Mouse (Mus musculus): ENCODE measurements around the gene Mctp2.
A peak's percentile ranks its signal among the peaks of the same experiment; 100 is the strongest.
"Not testable (repeated sequence)": the region's sequence is repeated elsewhere in the genome, so short reads cannot be mapped to it uniquely, and the experiment has no call there.

Mctp2 gene

DNA sequence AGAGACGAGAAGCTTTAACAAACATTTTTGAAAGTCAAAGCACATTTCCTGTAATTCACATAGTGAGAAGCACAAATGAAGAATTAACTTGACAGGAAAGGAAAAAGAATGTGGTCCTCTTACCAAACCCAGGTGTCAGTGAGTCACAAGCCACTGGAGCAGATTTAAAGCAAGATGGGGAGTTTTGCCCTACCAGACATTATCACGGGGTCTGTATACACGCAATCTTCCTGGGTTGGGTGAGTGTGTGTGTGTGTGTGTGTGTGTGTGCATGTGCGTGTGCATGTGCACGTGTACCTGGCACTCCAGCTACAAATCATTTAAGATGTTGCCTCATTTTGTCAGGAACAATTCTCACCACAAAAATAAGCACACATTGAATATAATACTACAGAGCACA, 30.9 kb downstream of the Mctp2 start:
- DNase-seq (ENCODE audit: low read depth, low spot score) = peak; percentile 26

DNA sequence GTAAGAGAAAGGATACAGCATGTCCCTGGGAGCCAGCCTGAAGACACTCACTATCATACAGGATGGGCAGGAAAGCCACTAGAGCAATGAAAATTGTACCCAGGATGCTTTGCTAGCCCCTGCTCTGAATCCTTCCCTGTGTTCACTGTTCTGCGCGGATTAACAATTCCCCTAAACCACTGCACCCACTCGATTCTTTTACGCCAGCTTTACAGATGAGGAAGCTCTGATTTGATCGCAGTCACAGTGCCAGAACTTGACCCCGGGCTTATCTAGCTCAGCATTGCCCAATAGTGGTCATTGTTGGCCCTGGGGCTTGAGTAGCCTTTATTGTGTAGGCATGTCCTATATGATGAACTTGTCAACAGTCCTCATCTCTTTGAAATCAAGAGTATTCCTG, 34.9 kb downstream of the Mctp2 start:
- no peak for DNase-seq (ENCODE audit: low read depth, low spot score)

DNA sequence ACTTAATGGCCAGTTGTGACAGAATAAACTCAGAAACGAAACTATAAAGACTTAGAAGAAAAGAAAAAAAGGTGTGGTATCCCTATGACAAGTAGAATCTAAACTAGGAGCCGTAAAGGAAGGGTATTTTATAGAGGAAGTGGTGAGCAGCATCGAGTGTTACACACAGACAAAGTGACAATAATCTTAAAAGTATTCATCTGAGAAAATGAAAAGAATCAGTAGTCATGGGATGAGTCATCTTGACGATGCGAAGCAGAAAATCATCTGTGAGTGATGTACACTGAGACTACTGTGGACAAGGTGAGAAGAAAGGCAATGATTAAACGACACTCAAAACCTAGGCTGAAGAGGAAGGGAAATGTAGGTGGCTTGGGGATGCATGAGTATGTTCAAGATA, 36.4 kb downstream of the Mctp2 start:
- peak; percentile 45 for DNase-seq (ENCODE audit: low read depth, low spot score)

DNA sequence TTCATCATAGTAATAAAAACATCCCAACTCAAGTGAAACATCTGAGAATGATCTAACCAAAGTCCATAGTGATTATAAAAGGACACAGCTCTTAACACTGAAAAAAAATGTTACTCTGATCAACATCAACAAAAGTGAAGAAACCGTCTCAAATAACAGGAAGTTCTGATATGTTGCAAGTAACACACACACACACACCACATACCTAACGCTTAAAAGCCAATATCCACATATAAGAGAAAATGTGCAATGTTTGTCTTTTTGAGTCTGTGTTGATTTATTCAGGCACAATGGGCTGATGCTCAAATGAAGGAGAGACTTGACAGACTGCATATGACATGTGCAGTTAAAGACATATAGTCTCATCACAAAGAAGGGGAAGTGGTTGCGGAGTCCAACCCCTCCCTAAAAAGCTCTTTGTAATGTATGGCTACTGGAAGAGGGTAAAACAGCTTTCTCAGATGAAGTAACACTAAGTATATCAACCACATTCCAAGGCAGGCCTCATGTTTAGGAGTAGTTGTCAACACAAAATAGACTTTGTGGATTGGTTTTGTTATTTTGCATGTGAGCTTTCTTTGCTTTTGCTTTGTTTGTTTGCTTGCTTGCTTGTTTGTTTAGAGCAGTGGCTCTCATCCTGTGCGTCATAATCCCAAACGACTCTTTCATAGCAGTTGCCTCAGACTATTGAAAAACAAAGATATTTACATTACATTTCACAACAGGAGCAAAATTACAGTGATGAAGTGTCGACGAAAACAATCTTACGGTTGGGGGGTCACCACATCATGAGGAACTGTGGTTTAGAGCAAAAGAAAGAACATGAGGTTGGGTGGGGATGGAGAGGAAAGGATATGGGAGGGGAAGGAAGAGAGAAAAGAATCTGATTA, 45.4 kb downstream of the Mctp2 start:
- peak; percentile 11 for DNase-seq (ENCODE audit: low read depth, low spot score)

DNA sequence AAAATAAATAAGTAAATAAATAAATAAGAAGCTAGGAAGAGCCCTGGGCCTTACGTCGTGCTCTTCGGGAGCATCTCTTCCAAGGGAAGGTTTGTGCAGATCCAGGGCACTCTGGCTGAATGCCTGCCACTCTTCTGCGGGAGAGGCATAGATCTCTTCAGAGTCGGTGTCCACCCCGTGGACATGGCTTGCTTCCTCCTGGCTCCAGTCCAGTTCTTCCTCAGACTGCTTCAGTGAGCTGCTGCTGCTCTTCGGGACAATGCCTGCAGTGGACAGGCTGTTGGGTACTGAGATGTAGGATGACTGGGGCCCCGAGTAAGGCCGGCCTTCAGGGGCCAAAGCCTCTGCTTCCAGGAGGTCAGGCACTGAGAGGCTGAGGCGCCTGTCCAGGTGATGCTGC, 47.4 kb downstream of the Mctp2 start:
- DNase-seq (ENCODE audit: low read depth, low spot score) = no peak

DNA sequence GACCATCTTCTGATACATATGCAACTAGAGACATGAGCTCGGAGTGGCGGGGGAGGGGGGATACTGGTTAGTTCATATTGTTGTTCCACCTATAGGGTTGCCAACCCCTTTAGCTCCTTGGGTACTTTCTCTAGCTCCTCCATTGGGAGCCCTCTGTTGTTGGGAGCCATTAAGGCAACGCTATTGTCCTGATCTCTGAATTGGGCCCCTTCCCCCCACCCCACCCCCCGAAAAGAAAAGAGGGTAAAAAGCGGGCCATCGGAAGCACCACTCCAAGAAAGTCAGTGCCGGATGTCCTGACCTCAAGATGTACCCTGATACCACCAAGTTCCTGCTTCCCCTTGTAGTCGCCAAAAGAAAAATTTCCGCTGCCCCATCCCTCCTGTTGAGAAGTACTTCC, 56.1 kb downstream of the Mctp2 start:
- DNase-seq (ENCODE audit: low read depth, low spot score) = not testable (repeated sequence)

DNA sequence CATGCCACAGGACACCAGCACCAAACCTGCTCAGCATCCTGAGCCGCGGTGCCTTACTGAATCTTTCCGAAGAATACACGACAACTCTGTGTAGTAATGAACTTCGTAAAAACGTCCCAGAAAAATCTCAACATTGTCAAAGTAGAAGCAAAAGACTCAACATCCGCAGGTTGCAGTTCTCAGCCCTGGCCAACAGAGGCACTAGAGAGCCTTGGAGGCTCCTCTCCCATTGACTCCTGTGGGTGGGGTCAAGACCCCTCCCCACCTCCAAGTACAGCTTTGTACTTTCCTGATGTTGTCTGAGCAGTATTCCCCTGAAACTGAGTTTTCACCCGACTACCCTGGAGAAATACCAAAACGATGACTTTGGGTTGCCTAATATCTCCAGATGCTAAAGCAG, 65.1 kb downstream of the Mctp2 start:
- peak; percentile 25 for DNase-seq (ENCODE audit: low read depth, low spot score)

DNA sequence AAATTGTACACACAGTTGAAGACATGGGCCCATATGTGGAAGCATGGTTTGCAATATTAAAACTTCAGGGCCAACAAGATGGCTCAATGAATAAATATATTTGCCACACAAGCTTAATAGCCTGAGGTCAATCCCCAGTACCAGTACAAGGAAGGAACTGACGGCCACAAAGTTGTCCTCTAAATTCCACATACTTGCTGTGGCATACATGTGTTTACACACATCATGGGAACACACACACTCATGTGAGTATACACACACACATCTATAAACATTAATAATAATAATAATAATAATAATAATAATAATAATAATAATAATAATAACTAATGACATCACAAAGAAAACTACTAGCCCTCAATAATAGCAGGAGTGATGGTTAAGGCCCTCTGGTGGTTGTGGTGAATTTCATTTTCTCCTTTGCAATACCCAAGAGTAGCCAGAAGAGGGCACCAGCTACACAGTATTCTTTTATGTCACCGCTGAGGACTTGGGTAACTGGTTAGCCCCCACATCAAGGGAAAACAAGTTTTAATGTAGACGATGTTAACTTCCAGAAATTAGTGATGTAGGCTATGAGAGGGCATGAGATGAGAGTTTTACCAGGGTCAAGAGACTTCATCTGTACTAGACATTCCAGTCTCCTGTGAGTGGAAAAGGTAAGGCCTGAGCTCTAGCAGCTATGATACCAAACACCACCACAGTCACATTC, 66.5 kb downstream of the Mctp2 start:
- peak; percentile 72 for DNase-seq (ENCODE audit: low read depth, low spot score)

DNA sequence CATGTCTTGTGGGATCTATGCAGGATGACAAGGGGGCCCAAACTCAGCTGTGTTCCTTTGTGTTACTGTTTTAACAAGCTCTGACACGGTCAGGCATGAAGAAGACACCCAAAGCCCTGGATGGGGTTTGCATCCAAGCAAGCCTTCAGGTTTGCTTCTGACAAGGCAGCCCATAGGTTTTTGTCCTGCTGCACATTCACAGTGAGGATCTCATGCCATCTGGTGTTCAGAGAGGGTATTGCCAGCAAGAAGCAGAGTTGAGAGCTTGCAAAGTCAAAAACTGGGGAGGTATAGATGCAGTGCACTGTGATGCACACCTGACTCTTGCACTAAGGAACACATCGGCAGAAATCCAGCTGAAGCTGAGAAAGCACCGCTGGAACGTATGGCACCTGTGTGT, 67.8 kb downstream of the Mctp2 start:
- DNase-seq (ENCODE audit: low read depth, low spot score) = peak; percentile 73

DNA sequence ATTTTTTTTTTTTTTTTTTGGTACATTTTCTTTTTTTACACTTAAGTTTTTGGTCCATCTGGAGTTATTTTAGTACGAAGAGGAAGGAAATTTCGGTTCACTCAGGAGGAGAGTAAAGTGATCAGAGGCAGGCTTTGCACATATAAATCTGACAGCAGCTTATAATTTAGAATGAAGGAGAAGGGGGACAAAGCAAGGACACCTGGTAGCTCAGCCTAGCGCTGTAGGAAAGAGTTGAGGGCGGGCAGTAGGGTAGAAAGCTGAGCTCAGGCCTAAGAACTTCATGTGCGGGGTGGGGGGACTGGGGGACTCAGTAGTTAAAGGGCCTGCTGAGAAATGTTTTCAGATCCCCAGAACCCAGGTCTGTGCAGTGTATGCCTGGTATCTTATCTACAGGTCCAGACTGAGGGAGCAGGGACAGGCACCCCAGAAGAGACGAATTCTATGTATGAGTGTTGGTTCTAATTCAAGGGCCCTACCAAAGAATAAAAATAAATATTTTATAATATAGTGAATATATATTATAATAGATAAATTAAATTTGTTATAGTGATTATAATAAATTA, 71.9 kb downstream of the Mctp2 start:
- DNase-seq (ENCODE audit: low read depth, low spot score) = no peak

DNA sequence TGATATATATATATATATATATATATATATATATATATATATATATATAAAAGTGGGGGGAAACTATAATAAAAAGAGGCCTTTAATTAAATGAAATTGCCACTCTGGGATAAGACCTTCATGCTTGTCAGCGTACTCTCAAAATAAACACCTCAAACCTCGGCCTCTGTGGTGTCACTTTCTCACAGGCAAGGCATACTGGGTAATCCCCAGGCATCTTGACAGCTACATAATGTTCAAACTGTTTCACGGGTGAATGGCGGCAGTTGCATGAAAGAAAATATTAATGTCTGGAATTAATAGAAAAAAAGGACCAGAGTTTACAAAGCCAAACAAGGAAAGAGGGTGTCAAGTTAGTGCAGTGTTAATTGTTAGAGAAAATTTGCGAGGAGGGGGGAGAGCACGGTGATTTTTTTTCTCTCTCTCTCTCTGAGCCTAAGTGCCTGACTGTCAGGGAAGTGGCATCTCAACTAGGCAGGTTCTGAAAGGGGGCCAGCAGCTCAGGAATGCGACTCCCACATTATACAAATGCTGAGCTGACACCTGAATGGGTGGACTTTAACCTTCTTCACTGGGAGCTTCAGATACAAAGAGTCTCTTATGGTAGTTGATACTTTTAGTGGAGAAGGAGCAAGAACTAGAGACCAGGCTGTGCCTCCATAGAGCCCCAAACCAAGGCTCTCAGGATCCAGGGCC, 75.1 kb downstream of the Mctp2 start:
- DNase-seq (ENCODE audit: low read depth, low spot score) = no peak

DNA sequence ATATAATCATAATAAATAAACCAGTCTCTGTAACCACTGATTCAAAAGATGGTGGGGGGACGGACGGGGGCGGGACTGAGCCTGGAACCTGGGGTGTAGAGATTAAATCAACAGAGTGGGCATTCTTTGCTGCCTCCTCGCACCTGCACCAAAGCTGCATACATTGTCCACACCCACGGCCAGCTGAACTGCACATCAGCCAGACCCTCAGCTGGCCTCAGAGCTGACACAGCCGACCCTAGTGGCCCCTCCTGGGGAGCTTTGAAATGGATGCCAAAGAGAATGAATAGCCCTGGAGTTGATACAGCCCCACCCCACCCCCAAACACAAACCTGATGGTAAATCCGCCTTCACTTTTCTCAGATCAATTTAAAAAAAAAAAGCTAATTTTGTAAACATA, 76.5 kb downstream of the Mctp2 start:
- DNase-seq (ENCODE audit: low read depth, low spot score) = no peak

DNA sequence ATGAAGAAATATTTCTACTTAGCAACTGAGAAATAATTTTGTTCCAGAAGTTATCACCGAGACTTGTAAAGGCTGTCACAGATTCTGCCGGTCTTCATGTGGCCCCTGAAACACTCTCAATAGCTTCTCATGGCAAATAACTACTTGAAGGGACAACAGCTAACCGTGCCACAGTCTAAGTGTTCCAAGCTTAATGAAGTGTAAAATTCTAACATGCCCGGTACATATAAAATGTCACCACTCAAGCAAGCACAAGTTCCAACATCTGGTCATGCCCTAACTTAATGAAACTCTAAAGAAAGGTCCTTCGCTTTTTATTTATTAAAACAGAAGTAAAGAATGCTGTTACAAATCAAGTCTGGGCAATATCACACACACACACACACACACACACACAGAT, 82.8 kb downstream of the Mctp2 start:
- DNase-seq (ENCODE audit: low read depth, low spot score) = no peak

DNA sequence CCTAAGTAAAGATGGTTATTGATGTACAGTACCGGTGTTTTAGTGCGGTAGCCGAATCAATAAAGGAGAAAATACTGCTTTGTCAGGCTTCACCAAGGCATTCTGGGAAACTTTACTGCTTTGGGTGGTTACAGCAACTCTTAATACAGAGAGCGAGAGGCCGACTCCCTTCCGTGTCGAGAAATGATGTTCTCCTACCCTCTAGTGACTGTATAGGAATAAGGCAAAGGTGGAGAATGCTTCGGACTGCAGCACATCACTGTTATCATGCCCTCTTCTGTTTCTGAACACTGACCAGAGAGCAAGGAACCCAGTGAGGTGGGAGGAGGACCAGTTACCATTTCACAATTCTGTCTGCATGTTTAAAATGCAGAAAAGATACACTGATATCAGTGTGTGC, 83.9 kb downstream of the Mctp2 start:
- no peak for DNase-seq (ENCODE audit: low read depth, low spot score)

DNA sequence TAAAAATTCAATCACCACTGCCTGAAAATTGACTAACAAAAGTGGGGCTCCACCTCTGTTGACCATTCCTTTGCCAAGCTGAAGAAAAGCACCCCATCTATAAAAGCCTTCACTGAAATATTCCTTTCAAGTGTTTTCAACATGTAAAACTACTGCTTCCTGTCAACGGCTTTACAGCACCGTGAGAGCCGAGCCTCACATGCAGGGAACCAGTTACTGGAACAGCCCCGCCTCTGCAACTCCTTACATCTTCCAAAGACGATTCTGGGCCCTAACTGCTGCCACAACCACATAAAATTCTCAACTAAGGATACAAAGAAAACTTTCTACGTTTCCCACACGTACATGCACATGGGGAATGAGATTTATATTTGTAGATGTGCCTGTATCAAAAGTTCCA, 88.4 kb downstream of the Mctp2 start:
- DNase-seq (ENCODE audit: low read depth, low spot score) = no peak

DNA sequence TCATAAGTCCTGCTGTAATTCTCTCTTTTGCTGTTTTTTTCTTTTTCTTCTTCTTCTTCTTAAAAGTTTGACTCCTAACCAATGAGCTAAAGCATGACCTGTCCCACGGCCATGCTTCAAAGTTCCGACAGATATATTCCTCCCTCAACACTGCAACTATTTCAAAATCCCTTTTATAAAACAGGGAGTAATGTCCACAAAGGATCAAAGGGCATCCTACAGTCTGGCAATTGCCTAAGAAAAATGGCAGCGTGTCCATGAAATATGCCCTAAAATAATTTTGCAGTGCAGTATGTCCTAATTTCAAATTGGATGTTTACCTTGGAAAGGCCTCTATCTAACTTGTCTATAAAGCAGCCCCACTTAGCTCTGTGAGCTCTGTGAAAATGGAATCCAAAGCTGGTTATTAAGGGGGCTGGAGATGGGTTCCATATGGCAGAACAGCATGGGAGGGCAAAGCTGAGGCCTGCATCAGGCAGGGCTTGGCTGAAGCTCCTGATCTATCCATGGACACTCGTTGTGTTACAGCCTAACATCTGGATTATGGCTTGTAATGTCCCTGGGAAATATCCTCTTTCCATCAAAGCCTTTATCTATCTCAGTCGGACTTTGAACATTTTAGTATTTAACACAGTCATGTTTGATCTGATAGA, 90.7 kb downstream of the Mctp2 start:
- no peak for DNase-seq (ENCODE audit: low read depth, low spot score)

DNA sequence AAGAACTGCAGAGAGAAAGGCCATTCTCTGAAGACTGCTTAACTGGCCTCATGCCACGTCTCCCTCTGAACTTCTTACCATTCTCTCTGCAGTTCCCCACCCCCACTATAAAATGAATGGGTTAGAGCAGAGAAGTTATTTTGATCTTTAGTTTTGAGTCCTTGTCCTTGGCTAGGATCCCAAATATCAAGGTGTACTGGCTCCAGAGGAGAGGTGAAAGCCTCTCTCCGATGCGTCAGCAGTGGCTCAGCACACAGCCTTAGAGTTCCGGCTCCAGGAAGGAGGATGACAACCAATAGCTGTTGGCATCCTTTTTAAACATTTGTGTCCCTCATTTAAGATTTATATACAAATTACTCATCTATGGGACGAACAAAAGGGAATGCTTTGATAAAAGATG, 96.2 kb downstream of the Mctp2 start:
- DNase-seq (ENCODE audit: low read depth, low spot score) = no peak

DNA sequence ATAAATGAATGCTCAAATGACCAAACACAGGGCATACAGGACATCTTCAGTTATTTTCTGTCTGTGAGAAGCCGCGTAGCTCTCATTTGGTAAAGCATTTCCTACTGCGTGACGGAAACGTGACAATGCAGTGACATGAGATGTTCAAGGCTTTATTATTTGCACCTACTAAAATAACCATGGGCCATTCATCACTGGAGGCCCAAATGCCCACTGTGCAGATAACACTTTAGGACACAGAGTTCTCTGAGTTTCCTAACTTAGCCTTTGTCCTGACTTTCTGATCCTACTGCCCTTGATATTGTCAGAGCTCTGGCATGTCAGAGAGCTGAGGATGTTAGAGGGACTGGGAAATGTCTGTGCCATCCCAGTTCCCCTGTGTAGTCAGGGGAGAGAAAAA, 97.1 kb downstream of the Mctp2 start:
- DNase-seq (ENCODE audit: low read depth, low spot score) = no peak

DNA sequence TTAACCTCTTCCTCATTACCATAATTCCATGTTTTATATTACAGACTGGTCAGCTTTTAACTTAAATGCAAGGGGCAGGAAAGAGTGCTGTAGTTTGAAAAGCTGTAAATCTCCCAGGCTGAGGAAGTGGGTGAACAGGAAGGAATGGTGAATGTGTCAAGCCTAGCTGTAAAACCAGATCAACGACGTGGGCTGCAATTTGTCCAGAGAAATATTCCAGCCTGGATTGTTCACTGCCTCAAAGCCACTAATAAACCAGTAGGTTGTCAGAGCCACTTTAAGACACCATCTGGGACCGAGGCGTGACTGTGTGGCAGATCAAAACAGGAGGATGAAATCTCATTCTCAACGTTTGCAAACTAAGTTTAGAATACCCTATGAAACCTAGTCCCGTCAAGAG, 99.6 kb downstream of the Mctp2 start:
- no peak for DNase-seq (ENCODE audit: low read depth, low spot score)

DNA sequence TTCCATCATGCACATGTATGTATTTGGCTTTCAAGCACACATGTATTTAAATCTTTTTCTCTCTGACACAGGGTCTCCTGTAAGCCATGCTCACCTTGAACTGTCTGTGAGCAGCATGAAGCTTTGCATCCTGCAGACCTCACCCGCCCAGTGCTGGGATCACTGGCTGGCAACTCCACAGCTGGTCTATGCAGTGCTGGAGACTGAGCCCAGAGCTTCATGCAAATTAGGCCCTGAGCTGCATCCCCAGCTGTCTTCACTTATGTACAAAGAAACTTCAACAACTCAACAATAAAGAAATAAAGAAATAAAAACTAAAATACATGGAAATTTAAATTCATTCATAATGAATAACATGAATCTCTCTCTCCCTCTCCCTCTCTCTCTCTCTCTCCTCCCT, 110.7 kb downstream of the Mctp2 start:
- no peak for DNase-seq (ENCODE audit: low read depth, low spot score)

DNA sequence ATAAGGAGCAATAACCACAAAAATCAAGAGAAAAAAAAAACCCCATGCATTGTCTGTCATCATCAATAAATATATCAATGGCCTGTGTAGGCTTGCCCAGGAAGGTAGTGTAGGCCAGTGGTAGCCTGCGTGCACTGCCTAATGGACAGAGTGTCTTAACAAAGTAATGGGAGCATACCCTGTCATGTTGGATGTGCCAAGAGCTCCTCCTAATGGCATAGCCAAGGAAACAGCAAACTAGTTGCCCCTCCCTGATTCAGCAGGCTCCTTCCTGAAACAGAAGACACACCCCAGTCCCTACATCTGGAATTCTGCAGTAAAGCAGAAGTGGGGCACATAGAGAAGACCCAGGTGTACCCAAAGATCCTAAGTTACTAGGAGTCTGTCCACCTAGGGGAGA, 113.1 kb downstream of the Mctp2 start:
- no peak for DNase-seq (ENCODE audit: low read depth, low spot score)

DNA sequence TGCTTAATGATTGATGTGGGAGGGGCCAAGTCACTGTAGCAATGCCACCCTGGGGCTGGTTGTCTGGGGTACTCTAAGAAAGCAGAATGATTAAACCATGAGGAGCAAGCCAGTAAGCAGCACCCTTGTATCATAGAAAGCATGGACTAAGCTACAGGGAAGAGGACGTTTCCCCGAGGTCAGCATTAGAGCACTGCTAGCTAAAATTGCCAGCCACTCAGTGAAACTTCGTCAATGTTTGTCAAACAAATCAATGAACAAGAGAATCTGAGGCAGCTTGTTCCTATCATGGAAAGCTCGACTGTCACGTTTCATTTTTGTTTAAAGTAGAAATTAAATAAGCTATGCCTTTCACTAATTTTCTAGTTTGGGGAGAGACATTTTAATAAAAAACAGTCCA, 124.8 kb downstream of the Mctp2 start:
- no peak for DNase-seq (ENCODE audit: low read depth, low spot score)

Measured in CD4-positive, CD25-positive, alpha-beta regulatory T cell, adult 2 months (primary cell).